Mouse (Mus musculus): ENCODE data around the gene Kcna2.

Kcna2 gene

GRCm38 (mm10) chr3:107103041-107103440 is 2.1 kb downstream of the Kcna2 start:
- DNase-seq: no peak

GRCm38 (mm10) chr3:107103462-107103861 is 2.5 kb downstream of the Kcna2 start:
- no peak for DNase-seq

GRCm38 (mm10) chr3:107105986-107106385 is 5.0 kb downstream of the Kcna2 start:
- DNase-seq: no peak

DNA sequence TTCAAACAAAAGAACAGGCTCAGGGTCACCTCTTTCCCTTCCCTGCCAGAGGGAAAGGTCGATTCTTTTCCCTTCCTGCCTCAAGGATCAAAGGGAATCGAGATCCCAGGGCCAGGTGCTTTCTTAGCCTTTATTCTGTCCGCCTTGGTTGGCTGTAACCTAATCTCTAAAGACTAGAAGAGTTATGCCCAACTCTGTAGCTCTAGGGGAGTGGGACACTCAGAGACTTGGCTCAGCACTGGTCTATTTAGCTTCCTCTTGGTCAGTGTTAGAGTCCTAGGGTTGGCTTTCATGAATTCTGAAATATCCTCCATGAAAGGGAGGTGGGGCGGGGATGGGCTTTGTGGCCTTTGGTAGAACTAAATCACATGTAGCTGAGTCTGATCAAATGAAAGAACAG is 11.6 kb downstream of the Kcna2 start:
- DNase-seq: no peak

DNA sequence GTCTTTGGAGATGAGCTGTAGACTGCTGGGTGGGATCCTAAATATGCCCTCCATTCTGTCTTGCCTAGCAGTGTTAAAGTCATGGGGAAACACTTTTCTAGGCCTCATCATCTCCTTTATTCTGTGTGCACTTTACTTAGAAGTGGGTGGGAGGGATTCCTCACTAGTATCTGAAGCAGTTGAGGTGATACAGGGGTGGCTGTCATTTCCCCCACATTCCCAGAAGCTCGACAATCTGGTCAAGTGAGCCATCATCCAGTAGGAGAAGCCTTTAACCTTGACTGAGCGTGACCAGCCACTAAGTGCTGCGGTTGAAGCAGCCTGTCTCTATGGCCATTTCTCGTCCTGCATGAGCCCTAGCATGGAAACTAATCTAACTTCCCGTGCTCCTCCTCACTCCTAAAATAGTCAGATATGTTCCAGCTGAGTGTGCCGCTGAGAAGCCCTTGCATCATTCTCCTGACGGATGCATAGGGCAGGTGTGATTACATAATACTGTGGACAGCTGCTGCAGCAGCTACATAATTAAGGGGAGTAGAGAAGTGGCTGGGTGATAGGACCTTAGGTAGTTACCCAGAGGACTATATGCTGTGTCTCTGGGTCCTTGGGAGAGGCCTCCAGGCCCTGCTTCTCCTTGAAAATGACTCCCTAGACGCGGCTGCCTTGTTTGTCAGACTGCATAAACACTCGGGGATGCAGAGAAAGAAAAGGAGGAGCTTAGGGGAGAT is 12.2 kb downstream of the Kcna2 start:
- DNase-seq: peak; percentile 32

DNA sequence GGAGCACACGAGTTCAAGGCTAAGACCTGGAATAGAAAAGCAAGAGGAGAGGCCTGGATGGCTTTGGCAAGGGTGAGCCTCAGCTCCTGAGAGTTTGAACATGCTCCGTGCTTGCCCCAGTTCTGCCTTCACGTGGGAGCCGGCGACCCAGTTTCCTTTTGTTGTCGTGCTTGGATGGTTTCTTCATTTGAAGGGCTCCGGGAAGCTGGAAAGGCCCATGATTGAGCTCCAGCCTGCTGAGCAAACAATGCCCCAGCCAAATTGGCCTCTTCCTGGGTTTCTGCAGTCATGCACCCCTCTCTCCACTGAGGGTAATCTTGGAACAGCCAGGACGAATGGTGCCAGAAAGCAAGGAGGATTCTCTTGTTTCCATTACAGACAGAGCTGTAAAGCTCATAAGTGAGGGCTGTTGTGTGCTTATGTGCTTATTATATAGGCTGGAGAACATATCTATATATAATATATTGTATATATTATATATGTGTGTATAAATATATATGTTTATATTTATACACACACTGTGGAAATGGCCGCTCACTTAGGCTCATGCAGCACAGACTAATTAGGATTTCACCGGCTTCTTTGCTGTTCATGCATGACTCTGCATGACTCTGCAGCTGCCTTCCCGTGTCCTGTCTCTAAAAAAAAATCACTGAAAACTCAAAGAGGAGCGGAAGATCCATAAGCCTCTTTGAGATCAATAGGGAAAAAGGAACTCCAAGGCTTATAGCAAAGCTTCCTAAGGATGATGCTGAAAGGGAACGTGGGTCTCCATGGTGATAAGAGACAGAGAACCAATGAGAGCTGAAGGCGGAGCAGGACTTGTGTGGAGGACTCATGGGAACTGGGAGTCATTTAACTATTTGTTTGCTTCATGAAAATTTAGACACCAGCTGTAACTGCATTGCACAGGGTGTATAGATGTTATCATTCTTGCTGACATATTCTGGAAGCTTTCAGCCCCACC is 13.1 kb downstream of the Kcna2 start:
- peak; percentile 63 for DNase-seq

GRCm38 (mm10) chr3:107114941-107115340 is 14.0 kb downstream of the Kcna2 start:
- DNase-seq: no peak

- DNase-seq: no peak
Observed at GRCm38 (mm10) chr3:107115746-107116145, 14.8 kb downstream of the Kcna2 start.

GRCm38 (mm10) chr3:107119864-107120564 is 19.1 kb downstream of the Kcna2 start:
- DNase-seq: no peak

- no peak for DNase-seq
Observed at GRCm38 (mm10) chr3:107122306-107122705, 21.4 kb downstream of the Kcna2 start.

DNA sequence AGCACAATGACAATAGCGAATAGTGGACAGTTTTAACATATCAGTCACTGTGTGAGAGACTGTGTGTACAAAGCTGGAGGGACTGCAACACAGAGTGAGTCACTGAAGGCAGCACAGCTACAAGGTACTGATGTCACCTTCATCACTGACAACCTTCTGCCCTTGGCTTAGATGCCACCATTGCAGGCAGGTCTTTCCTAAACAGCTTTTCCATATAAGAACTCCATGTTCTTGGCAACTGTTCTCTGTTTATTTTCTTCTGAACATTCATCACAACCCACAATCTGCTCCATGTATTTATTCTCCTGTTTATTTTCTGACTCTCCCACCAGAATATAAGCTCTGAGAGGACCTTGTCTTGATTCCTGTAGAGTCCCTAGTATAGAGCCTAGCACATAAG is 26.7 kb downstream of the Kcna2 start:
- DNase-seq: no peak

DNA sequence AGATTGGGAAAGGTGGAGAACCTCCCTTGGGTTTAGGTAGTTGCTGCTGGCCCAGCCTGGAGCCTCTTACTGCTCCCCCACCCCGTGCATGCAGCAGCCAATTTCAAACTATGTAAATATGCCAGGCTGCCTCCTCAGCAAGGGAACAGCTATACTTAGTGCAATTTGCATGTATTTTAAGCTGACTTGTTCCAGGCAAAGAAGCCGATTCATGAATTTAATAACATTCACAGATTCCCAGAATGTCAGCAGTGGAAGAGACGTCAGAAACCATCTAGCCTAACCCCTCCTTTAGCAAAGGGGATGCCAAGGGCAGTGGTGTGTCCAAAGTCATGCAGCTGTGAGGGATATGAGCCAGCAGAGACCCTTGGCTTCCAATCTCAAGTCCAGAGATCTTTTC is 27.5 kb downstream of the Kcna2 start:
- peak; percentile 61 for DNase-seq

GRCm38 (mm10) chr3:107129251-107129650 is 28.3 kb downstream of the Kcna2 start:
- no peak for DNase-seq

DNA sequence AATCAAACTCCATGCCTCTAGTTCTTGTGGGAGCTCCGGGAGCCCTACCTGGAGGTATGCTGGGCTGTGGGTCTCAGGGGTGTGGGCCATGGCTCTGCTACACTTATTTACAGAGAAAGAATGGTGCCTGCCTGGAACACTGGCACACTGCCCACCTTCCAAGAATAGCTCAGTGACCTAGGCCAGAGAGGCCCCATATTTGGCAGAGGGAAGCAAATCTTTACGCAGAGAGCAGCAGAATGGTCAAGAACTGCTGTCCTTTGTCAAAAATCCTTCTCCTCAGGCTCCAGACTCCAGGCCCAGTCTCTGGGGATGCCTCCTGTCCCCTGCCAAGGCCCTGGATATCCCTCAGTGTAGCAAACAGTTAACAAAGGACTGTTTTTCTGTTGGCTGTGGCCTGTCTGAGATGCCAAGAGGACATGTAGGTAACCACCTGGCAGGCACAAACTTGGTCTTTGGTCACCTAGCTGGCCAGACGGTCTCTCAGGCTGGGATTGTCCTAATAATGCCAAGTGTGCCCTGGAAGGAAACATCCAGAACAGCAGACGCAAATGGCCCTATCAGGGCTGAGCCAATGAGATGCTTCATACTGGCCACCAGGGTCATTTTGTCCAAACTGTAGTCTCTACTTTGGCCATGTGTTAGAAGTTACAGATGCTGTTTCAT is 29.8 kb downstream of the Kcna2 start:
- DNase-seq: no peak

DNA sequence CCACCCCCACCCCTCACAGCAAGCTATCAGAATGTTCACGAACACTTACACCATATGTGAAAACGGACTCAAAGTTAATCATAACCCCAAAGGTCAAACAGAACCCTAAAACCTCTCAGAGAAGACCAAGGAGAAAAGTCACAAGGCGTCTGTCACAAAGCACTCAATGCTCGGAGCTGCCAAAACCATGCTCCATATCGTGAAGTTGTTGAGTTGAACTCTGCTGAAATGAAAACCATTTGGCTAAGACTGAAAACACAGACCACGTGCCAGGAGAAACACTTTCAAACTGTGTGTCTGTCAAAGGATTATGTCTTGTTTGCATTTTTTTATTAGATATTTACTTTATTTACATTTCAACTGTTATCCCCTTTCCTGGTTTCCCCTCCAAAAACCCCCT is 30.9 kb downstream of the Kcna2 start:
- DNase-seq: no peak

DNA sequence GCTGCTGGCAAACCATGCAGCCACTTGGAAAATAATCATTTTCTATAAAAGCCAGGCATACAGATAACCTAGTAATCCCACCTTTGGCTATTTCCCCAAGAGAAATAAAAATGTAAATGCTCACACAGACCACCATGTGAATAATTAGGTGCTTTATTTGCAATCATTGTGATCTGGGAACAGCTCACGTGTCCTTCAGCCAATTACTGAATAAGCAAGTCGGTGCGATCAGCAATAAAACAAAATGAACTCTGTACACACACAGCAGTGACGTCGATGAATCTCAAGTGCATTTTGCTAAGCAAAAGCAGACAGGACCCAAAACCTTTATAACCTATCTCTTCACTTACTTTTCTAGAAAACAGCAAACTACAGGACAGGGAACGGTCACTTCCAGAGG is 31.7 kb downstream of the Kcna2 start:
- DNase-seq: no peak

- DNase-seq: no peak
Observed at GRCm38 (mm10) chr3:107134457-107134856, 33.5 kb downstream of the Kcna2 start.

DNA sequence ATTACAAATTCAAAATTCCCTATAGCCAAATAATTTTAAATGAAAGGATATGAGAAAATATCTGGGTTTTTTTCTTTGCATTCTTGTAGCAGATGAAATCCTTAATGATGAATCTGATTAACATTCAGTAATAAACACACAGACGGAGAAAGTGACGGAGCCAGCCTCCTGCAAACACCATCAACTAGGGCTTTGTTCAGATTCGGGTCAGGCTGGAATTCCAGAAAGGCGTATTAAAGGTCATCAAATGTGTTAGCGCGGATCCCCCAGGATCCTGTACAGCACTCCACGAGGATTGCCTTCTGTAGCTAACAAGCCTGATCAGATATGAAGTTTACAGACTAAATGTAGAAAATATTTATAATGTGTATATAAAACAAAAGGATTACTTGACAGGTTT is 46.2 kb downstream of the Kcna2 start:
- no peak for DNase-seq

DNA sequence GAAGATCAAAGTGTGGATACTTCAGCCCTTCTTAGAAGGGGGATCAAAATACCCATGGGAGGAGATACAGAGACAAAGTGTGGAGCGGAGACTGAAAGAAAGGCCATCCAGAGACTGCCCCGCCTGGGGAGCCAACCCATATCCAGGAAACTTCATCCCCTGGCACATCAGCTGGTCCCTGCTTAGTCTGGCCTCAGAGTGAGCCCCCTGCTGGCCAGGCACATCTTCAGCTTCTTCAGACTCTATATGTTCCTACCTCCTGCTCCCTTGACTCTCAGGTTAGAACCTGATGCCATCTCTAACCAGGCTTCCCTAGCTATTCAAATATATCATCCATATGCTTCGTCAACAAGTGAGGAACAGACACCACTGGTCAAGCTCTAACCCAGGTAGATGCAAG is 48.1 kb downstream of the Kcna2 start:
- DNase-seq: no peak

DNA sequence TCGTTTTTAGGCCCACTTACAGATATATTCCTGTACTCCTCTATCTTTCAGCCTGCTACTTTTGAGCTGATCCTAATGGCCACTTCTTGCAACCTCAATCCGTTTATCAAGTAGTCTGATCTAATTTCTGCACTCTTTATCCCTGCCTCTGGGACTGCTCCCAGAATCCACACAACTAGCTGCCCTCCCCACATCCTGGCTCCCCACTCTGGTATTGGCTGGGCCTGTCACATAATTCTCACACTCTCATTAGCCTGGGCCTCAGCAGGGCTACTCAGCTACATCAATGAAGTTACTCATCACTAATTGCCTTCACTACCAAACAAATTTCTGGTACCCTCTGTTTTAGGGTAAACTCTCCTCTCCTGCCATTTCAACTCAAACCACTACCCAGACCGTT is 49.5 kb downstream of the Kcna2 start:
- DNase-seq: no peak

DNA sequence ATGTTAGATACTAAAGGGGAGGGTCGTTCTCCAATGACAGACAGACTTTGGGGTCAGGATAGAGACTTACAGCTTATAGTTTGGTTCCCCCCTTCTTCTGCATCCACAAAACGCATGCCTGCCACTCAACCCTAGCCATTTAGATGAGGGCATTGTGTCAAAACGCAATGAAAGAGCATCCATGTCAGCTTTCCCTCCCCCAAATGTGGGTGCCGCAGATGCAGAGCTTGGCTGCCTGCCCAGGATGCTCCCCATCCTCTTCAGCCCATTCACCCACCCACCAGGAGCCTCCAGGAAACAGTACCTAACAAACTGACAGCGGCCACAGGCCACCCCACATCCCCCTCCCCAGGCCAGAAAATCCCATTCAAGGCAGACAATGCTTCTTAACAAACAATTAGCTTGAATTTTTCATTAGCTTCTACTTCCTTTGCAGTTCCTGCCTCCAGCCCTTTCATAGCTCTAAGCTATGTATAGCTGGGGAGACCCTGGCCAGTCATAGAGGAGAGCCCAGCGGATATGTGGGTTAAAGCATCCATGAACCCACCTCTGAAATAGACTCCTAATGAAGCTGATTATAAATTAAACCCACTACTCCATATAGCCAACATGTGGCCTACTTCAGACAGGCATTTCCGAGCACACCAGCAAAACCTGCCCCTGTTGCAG is 50.1 kb downstream of the Kcna2 start:
- DNase-seq: no peak

All from right cerebral cortex, postnatal 25 days (tissue).